Mouse (Mus musculus) ES-Bruce4 (cell line): ENCODE results near the gene Dynll2.

Source experiments
- CTCF ChIP-seq: IDR thresholded peaks from one replicate; pipeline ENCODE4 v1.8.1; 2011; ENCODE audit warnings: low read depth, low read length
- POLR2A ChIP-seq: IDR thresholded peaks from one replicate; pipeline ENCODE4 v1.8.1; 2011; ENCODE audit warnings: low read length; ENCODE audit not compliant: insufficient read depth

DNA sequence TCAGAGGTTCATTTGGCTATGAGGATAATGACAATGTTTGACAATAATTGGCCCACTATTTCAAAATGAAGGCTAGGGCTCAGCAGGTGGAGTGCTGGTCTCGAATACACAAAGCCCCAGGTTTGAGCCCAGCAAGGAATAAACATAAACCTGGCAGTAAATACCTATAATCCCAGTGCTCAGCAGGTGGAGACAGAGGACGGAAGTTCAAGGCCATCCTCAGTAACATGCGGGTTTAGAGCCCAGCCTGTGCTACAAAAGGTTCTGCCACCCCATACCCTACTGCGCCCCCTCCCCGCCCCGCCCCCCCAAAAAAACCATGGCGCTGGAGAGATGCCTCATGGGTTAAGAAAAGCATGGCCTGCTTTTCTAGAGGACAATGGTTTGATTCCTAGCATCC is 48.6 kb upstream of the Dynll2 start:
- no peak for TF ChIP-seq CTCF
- TF ChIP-seq POLR2A = no peak
